Mouse (Mus musculus): ENCODE measurements at regions not wholly inside any gene's neighbourhood (a gene's known extent, or its start where the extent isn't known, plus 50 kb on each side); places are given as distances from the start of the nearest gene placed in this dataset.
"Not testable (repeated sequence)": the region's sequence is repeated elsewhere in the genome, so short reads cannot be mapped to it uniquely, and the experiment has no call there.

- not testable (repeated sequence) for H3K4me1 ChIP-seq (ENCODE audit: control insufficient read depth, insufficient read depth, low read length); H3K4me3 ChIP-seq (replicated peaks; ENCODE audit: extremely low read depth, low read depth, low read length); DNase-seq
- WGBS = 68% methylated on average over 1 of the region's 1 CpGs
These were observed 805.6 kb upstream of the Olfr1507 start for GRCm38 (mm10) chr14:53301110-53301509.

GRCm38 (mm10) chr14:53299735-53300134 lies 804.2 kb upstream of the Olfr1507 start:
- WGBS = no CpG with 5 or more reads among the region's 5 CpGs
- not testable (repeated sequence) for H3K4me1 ChIP-seq (ENCODE audit: control insufficient read depth, insufficient read depth, low read length); DNase-seq; H3K4me3 ChIP-seq (replicated peaks; ENCODE audit: extremely low read depth, low read depth, low read length)

GRCm38 (mm10) chr14:53283350-53284141 lies 788.0 kb upstream of the Olfr1507 start:
- H3K4me3 ChIP-seq (replicated peaks; ENCODE audit: extremely low read depth, low read depth, low read length); DNase-seq; H3K4me1 ChIP-seq (ENCODE audit: control insufficient read depth, insufficient read depth, low read length): not testable (repeated sequence)
- no CpG with 5 or more reads among the region's 12 CpGs for WGBS

GRCm38 (mm10) chr14:53273218-53273617 lies 777.7 kb upstream of the Olfr1507 start:
- 83% methylated on average over 3 of the region's 4 CpGs for WGBS
- DNase-seq; H3K4me3 ChIP-seq (replicated peaks; ENCODE audit: extremely low read depth, low read depth, low read length); H3K4me1 ChIP-seq (ENCODE audit: control insufficient read depth, insufficient read depth, low read length): not testable (repeated sequence)

GRCm38 (mm10) chr14:53267693-53268092 lies 772.1 kb upstream of the Olfr1507 start:
- 74% methylated on average over 2 of the region's 2 CpGs for WGBS
- not testable (repeated sequence) for H3K4me3 ChIP-seq (replicated peaks; ENCODE audit: extremely low read depth, low read depth, low read length); DNase-seq; H3K4me1 ChIP-seq (ENCODE audit: control insufficient read depth, insufficient read depth, low read length)

- DNase-seq; H3K4me1 ChIP-seq (ENCODE audit: control insufficient read depth, insufficient read depth, low read length); H3K4me3 ChIP-seq (replicated peaks; ENCODE audit: extremely low read depth, low read depth, low read length): not testable (repeated sequence)
- no CpG with 5 or more reads among the region's 3 CpGs for WGBS
These were observed 760.4 kb upstream of the Olfr1507 start for GRCm38 (mm10) chr14:53255962-53256361.

GRCm38 (mm10) chr14:53253470-53253869 lies 757.9 kb upstream of the Olfr1507 start:
- DNase-seq; H3K4me3 ChIP-seq (replicated peaks; ENCODE audit: extremely low read depth, low read depth, low read length); H3K4me1 ChIP-seq (ENCODE audit: control insufficient read depth, insufficient read depth, low read length): not testable (repeated sequence)

GRCm38 (mm10) chr14:53231142-53231541 lies 735.6 kb upstream of the Olfr1507 start:
- H3K4me1 ChIP-seq (ENCODE audit: control insufficient read depth, insufficient read depth, low read length); H3K4me3 ChIP-seq (replicated peaks; ENCODE audit: extremely low read depth, low read depth, low read length); DNase-seq: not testable (repeated sequence)
- WGBS = no CpG with 5 or more reads among the region's 6 CpGs

- H3K4me1 ChIP-seq (ENCODE audit: control insufficient read depth, insufficient read depth, low read length); DNase-seq; H3K4me3 ChIP-seq (replicated peaks; ENCODE audit: extremely low read depth, low read depth, low read length): not testable (repeated sequence)
- no CpG with 5 or more reads among the region's 1 CpGs for WGBS
These were observed 729.2 kb upstream of the Olfr1507 start for GRCm38 (mm10) chr14:53224789-53225188.

GRCm38 (mm10) chr14:53210554-53210953 lies 715.0 kb upstream of the Olfr1507 start:
- WGBS = no CpG with 5 or more reads among the region's 3 CpGs
- H3K4me3 ChIP-seq (replicated peaks; ENCODE audit: extremely low read depth, low read depth, low read length); DNase-seq; H3K4me1 ChIP-seq (ENCODE audit: control insufficient read depth, insufficient read depth, low read length): not testable (repeated sequence)

GRCm38 (mm10) chr14:53209258-53209657 lies 713.7 kb upstream of the Olfr1507 start:
- not testable (repeated sequence) for H3K4me1 ChIP-seq (ENCODE audit: control insufficient read depth, insufficient read depth, low read length); H3K4me3 ChIP-seq (replicated peaks; ENCODE audit: extremely low read depth, low read depth, low read length); DNase-seq

- DNase-seq; H3K4me3 ChIP-seq (replicated peaks; ENCODE audit: extremely low read depth, low read depth, low read length): not testable (repeated sequence)
These were observed 695.4 kb upstream of the Olfr1507 start for GRCm38 (mm10) chr14:53190931-53191330.

GRCm38 (mm10) chr14:53174099-53174498 lies 678.5 kb upstream of the Olfr1507 start:
- H3K4me3 ChIP-seq (replicated peaks; ENCODE audit: extremely low read depth, low read depth, low read length); H3K4me1 ChIP-seq (ENCODE audit: control insufficient read depth, insufficient read depth, low read length); DNase-seq: not testable (repeated sequence)

More at GRCm38 (mm10) chr14:53190931-53191330, 695.4 kb upstream of the Olfr1507 start:
- no CpG with 5 or more reads among the region's 3 CpGs for WGBS
- not testable (repeated sequence) for H3K4me1 ChIP-seq (ENCODE audit: control insufficient read depth, insufficient read depth, low read length)

- not testable (repeated sequence) for DNase-seq; H3K4me1 ChIP-seq (ENCODE audit: control insufficient read depth, insufficient read depth, low read length); H3K4me3 ChIP-seq (replicated peaks; ENCODE audit: extremely low read depth, low read depth, low read length)
- WGBS = no CpG with 5 or more reads among the region's 2 CpGs
These were observed 670.8 kb upstream of the Olfr1507 start for GRCm38 (mm10) chr14:53166327-53166726.

GRCm38 (mm10) chr14:53159012-53159411 lies 663.5 kb upstream of the Olfr1507 start:
- H3K4me1 ChIP-seq (ENCODE audit: control insufficient read depth, insufficient read depth, low read length); H3K4me3 ChIP-seq (replicated peaks; ENCODE audit: extremely low read depth, low read depth, low read length); DNase-seq: not testable (repeated sequence)
- WGBS = 100% methylated on average over 1 of the region's 2 CpGs

- not testable (repeated sequence) for DNase-seq; H3K4me1 ChIP-seq (ENCODE audit: control insufficient read depth, insufficient read depth, low read length); H3K4me3 ChIP-seq (replicated peaks; ENCODE audit: extremely low read depth, low read depth, low read length)
These were observed 639.2 kb upstream of the Olfr1507 start for GRCm38 (mm10) chr14:53134783-53135182.
